Mouse (Mus musculus) forebrain, embryonic 11.5 days (tissue): ENCODE data around the gene Gm28308. TPM values are rescaled to one million over a fixed set of nuclear protein-coding genes. Genes with fewer than 3 reads are reported as not detected.

ENCODE experiments used
- ATAC-seq: fragments of 200-750 bp; cut with Nextera tagmentation; replicated peaks from 2 replicates; pipeline ENCODE4 v1.8.0; 2017; ENCODE audit warnings: moderate TSS enrichment; ENCODE audit not compliant: low FRiP score
- DNase-seq: peaks from one replicate; pipeline ENCODE4 v3.0.0-alpha.2; 2017; ENCODE audit warnings: low spot score
- H3K27ac ChIP-seq: fragments of 300-500 bp; sonication (generic); 2 replicates; pipeline ENCODE4 v1.5.1; 2014; ENCODE audit warnings: low read depth, low read length
- H3K27me3 ChIP-seq: fragments of 300-500 bp; sonication (generic); 2 replicates; pipeline ENCODE4 v1.6.1; 2014; ENCODE audit warnings: mild to moderate bottlenecking, low read length, mixed read lengths; ENCODE audit not compliant: control insufficient read depth, insufficient read depth
- H3K36me3 ChIP-seq: fragments of 300-500 bp; sonication (generic); 2 replicates; pipeline ENCODE4 v1.6.1; 2014; ENCODE audit warnings: mild to moderate bottlenecking, low read length, moderate library complexity, mixed read lengths; ENCODE audit not compliant: control insufficient read depth, insufficient read depth
- H3K4me1 ChIP-seq: fragments of 300-500 bp; sonication (generic); replicated peaks from 2 replicates; pipeline ENCODE4 v1.6.1; 2014; ENCODE audit warnings: low read length, mixed read lengths; ENCODE audit not compliant: control insufficient read depth, insufficient read depth
- H3K4me2 ChIP-seq: fragments of 300-500 bp; sonication (generic); 2 replicates; pipeline ENCODE4 v1.6.1; 2014; ENCODE audit warnings: low read depth, mild to moderate bottlenecking, low read length, moderate library complexity, mixed read lengths; ENCODE audit not compliant: severe bottlenecking
- H3K4me3 ChIP-seq: fragments of 300-500 bp; sonication (generic); 2 replicates; pipeline ENCODE4 v1.5.1; 2014; ENCODE audit warnings: low read depth, low read length
- H3K9ac ChIP-seq: fragments of 300-500 bp; sonication (generic); 2 replicates; pipeline ENCODE4 v1.6.1; 2014; ENCODE audit warnings: low read length
- H3K9me3 ChIP-seq: fragments of 300-500 bp; sonication (generic); 2 replicates; pipeline ENCODE4 v1.6.1; 2016; ENCODE audit warnings: low read length, mixed read lengths; ENCODE audit not compliant: control insufficient read depth
- WGBS: fragments of 180-500 bp; shearing (Covaris S2); extraction: QIAGEN DNeasy Blood & Tissue Kit; methylation state at CpG from one replicate; pipeline ENCODE4 v1.1.7; 2014; 5-methylcytosine and 5-hydroxymethylcytosine counted together
- polyA plus RNA-seq: library from polyadenylated mRNA; unstranded; fragments of >200 nt; fragmentation: Nextera tagmentation; extraction: Ambion mirVana; gene quantifications from 2 replicates; pipeline ENCODE4 v1.2.1, GENCODE M21; 2014

Gene Gm28308
- polyA plus RNA-seq, 1 experiment from 2014 or later, result not detected

- Histone ChIP-seq H3K36me3 (no peaks in the 10 kb centered on the region), H3K27me3 (peaks cover 99% of the 10 kb centered on the region), H3K4me2 (no peak overlapping the region), H3K9ac (no peak overlapping the region), H3K4me1 (peaks cover 6% of the 10 kb centered on the region), H3K9me3 (no peaks in the 10 kb centered on the region), H3K27ac (no peak overlapping the region), H3K4me3 (no peak overlapping the region)
- DNase-seq (peak; percentile 58), ATAC-seq (no peak)
- 3% methylated on average over 13 of the region's 13 CpGs for WGBS
These were observed 1.2 kb downstream of the Gm28308 start for GRCm38 (mm10) chr6:52211961-52212360.

DNA sequence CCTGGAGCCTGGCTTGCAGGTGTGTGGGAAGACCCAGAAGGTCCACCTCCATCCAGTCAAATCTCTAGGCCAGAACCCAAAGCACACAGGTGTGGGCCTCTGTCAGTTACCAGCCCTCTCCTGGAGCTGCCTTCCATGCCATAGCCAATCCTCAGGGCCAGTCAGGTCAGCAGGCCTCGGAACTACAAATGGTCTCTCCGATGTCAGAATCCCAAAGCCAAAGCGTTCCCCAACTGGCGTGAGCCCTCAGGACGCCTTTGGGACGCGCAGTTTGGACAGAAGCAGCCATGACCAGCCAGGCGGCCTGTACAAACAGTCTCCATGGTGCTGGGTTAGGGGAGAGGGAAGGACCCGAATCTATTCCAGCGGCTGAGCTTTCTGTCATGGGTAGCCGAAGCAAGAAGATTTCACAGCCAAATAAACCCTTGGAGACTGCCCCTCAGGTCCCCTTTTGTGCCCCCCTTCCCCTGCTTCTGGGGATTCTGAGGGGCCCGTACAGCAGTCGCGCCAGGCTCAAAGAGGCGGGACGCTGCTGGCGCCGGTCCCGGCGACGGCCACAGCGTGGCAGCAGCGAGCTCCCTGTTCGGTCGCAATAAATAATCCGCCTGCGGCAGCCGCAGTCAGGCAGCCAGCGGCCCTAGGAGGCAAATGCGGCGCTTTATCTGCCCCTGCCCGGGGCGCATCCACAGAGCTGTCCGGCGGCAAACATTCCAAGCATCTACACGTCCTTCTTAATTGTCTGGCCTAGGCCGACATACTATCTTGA is 1.8 kb downstream of the Gm28308 start:
- no peak overlapping the region for H3K4me2 ChIP-seq
- DNase-seq (peak; percentile 88), ATAC-seq (no peak)
- no peaks in the 10 kb centered on the region for H3K36me3 ChIP-seq
- peaks cover 5% of the 10 kb centered on the region; the same call in 1 of the 2 replicates for H3K4me1 ChIP-seq
- H3K27ac ChIP-seq, result no peak overlapping the region
- peaks cover 99% of the 10 kb centered on the region for H3K27me3 ChIP-seq
- under 1% methylated on average over 37 of the region's 37 CpGs for WGBS
- no peak overlapping the region for H3K4me3 ChIP-seq
- no peak overlapping the region for H3K9ac ChIP-seq
- no peaks in the 10 kb centered on the region for H3K9me3 ChIP-seq

DNA sequence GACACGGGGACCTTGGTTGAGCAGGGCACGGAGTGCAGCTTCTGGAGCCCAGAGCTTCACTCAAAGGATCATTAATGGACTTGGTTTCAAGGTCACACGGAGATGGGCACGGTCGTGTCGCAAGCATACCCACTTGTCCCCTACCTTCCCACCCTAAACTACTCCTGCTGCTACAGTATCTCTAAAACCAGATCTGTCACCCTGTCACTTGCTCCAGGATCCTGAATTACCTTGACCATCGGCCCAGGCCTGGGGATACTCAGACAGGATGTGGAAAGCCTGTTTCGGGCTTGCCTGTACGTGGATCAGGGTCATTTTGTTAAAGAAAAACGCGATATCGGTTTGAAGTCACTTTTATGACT is 3.5 kb downstream of the Gm28308 start:
- no peak for DNase-seq
- no peak overlapping the region for H3K9ac ChIP-seq
- peaks cover 5% of the 10 kb centered on the region; the same call in 1 of the 2 replicates for H3K4me1 ChIP-seq
- H3K4me2 ChIP-seq, result no peak overlapping the region
- no peak overlapping the region for H3K4me3 ChIP-seq
- no peaks in the 10 kb centered on the region for H3K36me3 ChIP-seq
- no peak for ATAC-seq
- no peak overlapping the region for H3K27ac ChIP-seq
- no peaks in the 10 kb centered on the region for H3K9me3 ChIP-seq
- 5% methylated on average over 12 of the region's 12 CpGs for WGBS
- peaks cover 99% of the 10 kb centered on the region for H3K27me3 ChIP-seq

DNA sequence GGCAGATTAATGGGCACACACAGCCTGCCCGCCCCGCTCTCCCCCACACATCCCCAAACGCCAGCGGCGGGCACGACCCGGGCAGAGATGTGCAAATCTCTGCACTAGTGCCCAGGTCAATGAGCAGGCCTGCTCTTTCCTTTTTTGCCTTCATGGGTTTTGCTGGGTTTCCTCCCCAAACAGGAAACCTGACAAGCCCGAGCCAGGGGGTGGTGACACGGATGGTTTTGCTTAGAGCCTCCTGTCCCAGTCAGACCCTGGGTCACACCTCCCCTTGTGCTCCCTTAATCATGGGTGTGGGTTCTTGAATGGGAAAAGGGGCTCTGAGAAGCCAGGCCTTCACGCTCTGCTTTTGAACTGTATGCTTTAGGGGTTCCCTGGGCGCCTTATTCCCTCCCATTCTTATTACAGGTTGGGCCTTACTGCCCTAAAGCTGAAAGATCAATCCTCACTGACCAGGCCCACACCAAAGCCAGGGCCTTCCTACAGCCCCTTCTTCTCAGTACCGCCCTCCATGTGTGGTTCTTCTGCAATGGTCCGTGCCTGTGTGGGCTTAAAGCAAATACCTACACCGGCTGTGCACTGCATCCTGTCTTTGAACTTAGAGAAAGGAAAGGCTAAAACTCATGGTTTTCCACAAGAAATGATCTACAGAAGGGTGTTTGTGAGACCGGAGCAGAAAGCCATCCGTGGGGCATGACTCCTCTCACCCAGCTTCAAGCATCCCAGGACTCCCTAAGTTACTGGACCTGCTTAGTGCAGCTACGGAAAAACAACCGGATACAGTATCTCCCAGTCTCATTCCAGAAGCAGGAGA is 4.1 kb downstream of the Gm28308 start:
- H3K36me3 ChIP-seq, result no peaks in the 10 kb centered on the region
- H3K9ac ChIP-seq, result no peak overlapping the region
- no peaks in the 10 kb centered on the region for H3K9me3 ChIP-seq
- peak; percentile 52 for DNase-seq
- no peak overlapping the region for H3K4me3 ChIP-seq
- ATAC-seq, result no peak
- H3K4me1 ChIP-seq, result peaks cover 5% of the 10 kb centered on the region; the same call in 1 of the 2 replicates
- 2% methylated on average over 18 of the region's 18 CpGs for WGBS
- H3K27ac ChIP-seq, result no peak overlapping the region
- no peak overlapping the region for H3K4me2 ChIP-seq
- peaks cover 99% of the 10 kb centered on the region for H3K27me3 ChIP-seq

DNA sequence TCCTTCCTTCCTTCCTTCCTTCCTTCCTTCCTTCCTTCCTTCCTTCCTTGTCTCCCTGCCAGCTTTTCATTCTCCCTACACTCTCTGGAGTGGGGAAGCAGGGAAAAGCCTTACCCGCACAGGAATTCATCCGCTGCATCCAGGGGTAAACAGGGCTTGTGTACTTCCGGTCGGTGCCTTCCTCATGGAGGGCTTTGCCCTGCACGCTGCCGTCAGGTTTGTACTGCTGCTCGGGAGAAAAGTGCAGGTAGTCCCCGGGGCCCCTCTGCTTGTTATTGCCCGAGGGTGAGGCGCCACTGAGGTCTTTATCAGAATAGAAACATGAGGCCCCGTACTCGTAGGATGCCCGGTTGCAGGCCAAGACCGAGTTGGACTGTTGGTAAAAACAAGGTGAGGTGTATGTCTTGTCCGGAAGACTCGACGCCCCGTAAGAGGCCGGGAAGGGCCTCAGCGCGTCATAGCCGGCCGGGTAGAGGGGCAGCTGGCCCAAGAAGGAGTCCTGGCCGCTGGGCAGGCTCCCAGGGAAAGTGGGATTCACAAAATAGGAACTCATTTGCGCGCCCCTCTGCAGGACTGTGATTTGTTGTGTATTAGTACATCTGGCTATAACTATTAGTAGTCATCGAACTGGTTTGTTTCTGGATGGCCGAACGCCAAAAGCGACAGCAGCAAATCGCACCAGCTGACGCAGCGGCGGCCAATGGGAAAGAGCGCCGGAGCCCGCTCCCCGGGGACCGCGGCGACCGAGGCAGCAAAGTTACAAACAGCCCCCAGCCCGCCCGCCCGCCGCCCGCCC is 4.9 kb downstream of the Gm28308 start, which contains the start of gene Hoxa6:
Gene Hoxa6 (minus strand): TSS at position 651 of the 796 bp plus-strand sequence.
- ATAC-seq, result no peak
- Histone ChIP-seq H3K9me3 (no peaks in the 10 kb centered on the region), H3K4me1 (peaks cover 7% of the 10 kb centered on the region; the same call in 1 of the 2 replicates), H3K27me3 (peaks cover 99% of the 10 kb centered on the region), H3K9ac (no peak within 1 kb of the TSS), H3K27ac (no peak within 1 kb of the TSS), H3K4me2 (no peak within 1 kb of the TSS), H3K36me3 (no peaks in the 10 kb centered on the region), H3K4me3 (no peak within 1 kb of the TSS)
- 1% methylated on average over 47 of the region's 47 CpGs for WGBS
- DNase-seq, result peak; percentile 55

DNA sequence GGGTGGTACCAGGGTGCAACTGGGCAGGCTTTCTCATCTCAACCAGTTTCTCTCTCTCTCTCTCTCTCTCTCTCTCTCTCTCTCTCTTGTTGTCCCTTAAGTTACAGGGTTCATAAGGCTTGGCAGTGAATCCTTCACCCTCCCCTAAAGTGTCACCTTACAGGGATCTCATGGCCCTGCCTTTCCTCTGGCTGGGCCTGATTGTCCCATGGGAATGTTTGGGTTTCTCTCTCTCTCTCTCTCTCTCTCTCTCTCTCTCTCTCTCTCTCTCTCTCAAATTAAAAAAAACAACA is 5.5 kb downstream of the Gm28308 start:
- Histone ChIP-seq H3K36me3 (no peaks in the 10 kb centered on the region), H3K4me2 (no peak overlapping the region), H3K27me3 (peaks cover 99% of the 10 kb centered on the region), H3K9ac (no peak overlapping the region), H3K9me3 (no peaks in the 10 kb centered on the region), H3K4me3 (no peak overlapping the region), H3K27ac (no peak overlapping the region), H3K4me1 (peaks cover 7% of the 10 kb centered on the region; the same call in 1 of the 2 replicates)
- no peak for DNase-seq
- ATAC-seq, result no peak

DNA sequence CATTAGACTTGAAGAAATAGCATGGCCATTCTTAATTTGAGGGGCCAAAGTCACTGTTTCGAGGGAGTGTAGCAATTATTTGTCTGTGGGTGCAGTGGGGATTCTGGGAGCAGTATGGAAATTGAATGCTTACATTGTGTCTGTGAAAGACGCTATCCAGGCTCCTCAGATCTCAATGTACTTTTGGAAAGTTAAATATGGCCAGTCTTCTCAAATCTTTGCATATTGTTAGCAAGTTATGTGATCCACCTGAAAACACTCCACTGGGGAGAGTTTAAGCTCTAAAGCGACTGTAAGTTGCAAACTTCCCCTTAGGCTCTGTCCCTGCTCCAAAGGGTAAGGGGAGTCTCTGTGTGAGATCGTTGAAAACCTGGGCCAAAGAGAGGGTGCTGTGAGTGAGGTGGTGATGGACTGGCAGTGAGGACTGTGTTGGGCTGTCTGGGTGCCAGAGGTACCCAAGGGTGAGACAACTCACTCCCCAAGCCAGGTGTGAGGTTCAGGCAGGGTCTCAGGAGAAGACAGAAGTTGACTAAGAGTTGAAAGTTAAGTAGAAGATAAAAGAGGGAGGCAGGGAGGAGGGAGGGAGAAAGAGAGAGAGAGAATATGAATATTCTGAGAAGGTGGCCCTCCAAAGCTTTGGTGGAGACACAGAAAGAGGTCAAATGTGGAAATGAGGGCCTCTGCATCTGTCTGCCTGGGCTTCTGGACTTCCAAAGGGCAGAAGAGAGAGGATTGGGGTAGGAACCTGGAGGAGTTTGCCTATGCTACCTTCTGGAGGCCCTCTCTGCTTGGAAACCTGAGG is 6.1 kb downstream of the Gm28308 start:
- Histone ChIP-seq H3K4me3 (no peak overlapping the region), H3K4me1 (peaks cover 7% of the 10 kb centered on the region; the same call in 1 of the 2 replicates), H3K9me3 (no peaks in the 10 kb centered on the region), H3K27ac (no peak overlapping the region), H3K27me3 (peaks cover 99% of the 10 kb centered on the region), H3K9ac (no peak overlapping the region), H3K4me2 (no peak overlapping the region), H3K36me3 (no peaks in the 10 kb centered on the region)
- DNase-seq (peak; percentile 49), ATAC-seq (no peak)
- 4% methylated on average over 4 of the region's 4 CpGs for WGBS
